Mouse (Mus musculus) intestine, postnatal 0 days (tissue): ENCODE measurements around the gene Pard3b. TPM values are rescaled to one million over a fixed set of nuclear protein-coding genes. Genes with fewer than 3 reads are reported as not detected.

ENCODE experiments used
- ATAC-seq: fragments of 200-750 bp; cut with Nextera tagmentation; 2 replicates; pipeline ENCODE4 v1.8.0; 2017; ENCODE audit warnings: mild to moderate bottlenecking, moderate TSS enrichment, moderate library complexity
- H3K27ac ChIP-seq: fragments of 300-500 bp; sonication (generic); 2 replicates; pipeline ENCODE4 v1.5.1; 2014; ENCODE audit warnings: mild to moderate bottlenecking, low read depth, low read length, moderate library complexity
- H3K27me3 ChIP-seq: fragments of 300-500 bp; sonication (generic); replicated peaks from 2 replicates; pipeline ENCODE4 v1.6.1; 2014; ENCODE audit warnings: low read length, mixed read lengths; ENCODE audit not compliant: control insufficient read depth, insufficient read depth
- H3K36me3 ChIP-seq: fragments of 300-500 bp; sonication (generic); 2 replicates; pipeline ENCODE4 v1.6.1; 2014; ENCODE audit warnings: mild to moderate bottlenecking, moderate library complexity; ENCODE audit not compliant: control insufficient read depth, insufficient read depth
- H3K4me1 ChIP-seq: fragments of 300-500 bp; sonication (generic); replicated peaks from 2 replicates; pipeline ENCODE4 v1.6.1; 2014; ENCODE audit warnings: antibody characterized with exemption, low read length, mixed read lengths; ENCODE audit not compliant: control insufficient read depth, insufficient read depth
- H3K4me2 ChIP-seq: fragments of 300-500 bp; sonication (generic); replicated peaks from 2 replicates; pipeline ENCODE4 v1.6.1; 2014; ENCODE audit warnings: low read depth, mild to moderate bottlenecking, moderate library complexity
- H3K4me3 ChIP-seq: fragments of 300-500 bp; sonication (generic); 2 replicates; pipeline ENCODE4 v1.5.1; 2014; ENCODE audit warnings: low read depth, low read length
- H3K9ac ChIP-seq: fragments of 300-500 bp; sonication (generic); 2 replicates; pipeline ENCODE4 v1.6.1; 2014; ENCODE audit warnings: mild to moderate bottlenecking, low read depth, low read length
- H3K9me3 ChIP-seq: fragments of 300-500 bp; sonication (generic); 2 replicates; pipeline ENCODE4 v1.6.1; 2016; ENCODE audit warnings: mixed run types; ENCODE audit not compliant: control insufficient read depth
- CTCF ChIP-seq: sonication (generic); IDR thresholded peaks from 2 replicates; pipeline ENCODE4 v1.5.1; 2016; ENCODE audit warnings: low read depth, mild to moderate bottlenecking, control low read depth, antibody characterized with exemption, moderate library complexity
- WGBS: fragments of 180-500 bp; shearing (Covaris S2); extraction: QIAGEN DNeasy Blood & Tissue Kit; methylation state at CpG from one replicate; pipeline ENCODE4 v1.1.7; 2014; 5-methylcytosine and 5-hydroxymethylcytosine counted together
- polyA plus RNA-seq: library from polyadenylated mRNA; unstranded; fragments of >200 nt; fragmentation: Nextera tagmentation; extraction: Ambion mirVana; gene quantifications from 2 replicates; pipeline ENCODE4 v1.2.1, GENCODE M21; 2015

Pard3b gene
- polyA plus RNA-seq, 1 experiment from 2014 or later = 17.2 TPM

GRCm38 (mm10) chr1:61779906-61780305, 141.3 kb downstream of the Pard3b start:
- ATAC-seq = no peak
- 46% methylated on average over 5 of the region's 5 CpGs for WGBS
- no peak for TF ChIP-seq CTCF

GRCm38 (mm10) chr1:61796296-61796695, 157.7 kb downstream of the Pard3b start:
- WGBS = 87% methylated on average over 5 of the region's 5 CpGs
- Histone ChIP-seq H3K27me3 (no peaks in the 10 kb centered on the region), H3K9ac (no peak overlapping the region), H3K36me3 (no peaks in the 10 kb centered on the region), H3K27ac (no peak overlapping the region), H3K4me2 (no peak overlapping the region), H3K4me1 (no peaks in the 10 kb centered on the region), H3K4me3 (no peak overlapping the region), H3K9me3 (0 out of 2 replicates have a peak, but pooled peaks cover 5% of the 10 kb centered on the region)
- TF ChIP-seq CTCF = no peak
- no peak for ATAC-seq

More at GRCm38 (mm10) chr1:61779906-61780305, 141.3 kb downstream of the Pard3b start:
- Histone ChIP-seq H3K4me2 (no peak overlapping the region), H3K27me3 (no peaks in the 10 kb centered on the region), H3K9ac (no peak overlapping the region), H3K9me3 (no peaks in the 10 kb centered on the region), H3K27ac (no peak overlapping the region), H3K4me3 (no peak overlapping the region), H3K4me1 (no peaks in the 10 kb centered on the region), H3K36me3 (no peaks in the 10 kb centered on the region)

GRCm38 (mm10) chr1:61820213-61820612, 181.6 kb downstream of the Pard3b start:
- Histone ChIP-seq H3K9ac (no peak overlapping the region), H3K4me1 (no peaks in the 10 kb centered on the region), H3K4me2 (no peak overlapping the region), H3K9me3 (no peaks in the 10 kb centered on the region), H3K27ac (no peak overlapping the region), H3K36me3 (no peaks in the 10 kb centered on the region), H3K4me3 (no peak overlapping the region), H3K27me3 (no peaks in the 10 kb centered on the region)
- TF ChIP-seq CTCF = no peak
- WGBS = 11% methylated on average over 1 of the region's 1 CpGs
- ATAC-seq = no peak

GRCm38 (mm10) chr1:61825560-61826191, 187.1 kb downstream of the Pard3b start:
- TF ChIP-seq CTCF = no peak
- no peaks in the 10 kb centered on the region for H3K9me3 ChIP-seq
- no peak for ATAC-seq
- no peaks in the 10 kb centered on the region for H3K4me1 ChIP-seq
- no peak overlapping the region for H3K4me2 ChIP-seq
- H3K27ac ChIP-seq = no peak overlapping the region
- no peaks in the 10 kb centered on the region for H3K27me3 ChIP-seq
- no peaks in the 10 kb centered on the region for H3K36me3 ChIP-seq
- H3K9ac ChIP-seq = no peak overlapping the region
- 89% methylated on average over 3 of the region's 3 CpGs for WGBS
- H3K4me3 ChIP-seq = no peak overlapping the region

- no peaks in the 10 kb centered on the region for H3K36me3 ChIP-seq
- H3K4me3 ChIP-seq = no peak overlapping the region
- WGBS = 76% methylated on average over 6 of the region's 6 CpGs
- ATAC-seq = no peak
- TF ChIP-seq CTCF = no peak
- no peak overlapping the region for H3K27ac ChIP-seq
- no peak overlapping the region for H3K4me2 ChIP-seq
- no peaks in the 10 kb centered on the region for H3K4me1 ChIP-seq
- H3K27me3 ChIP-seq = no peaks in the 10 kb centered on the region
- no peak overlapping the region for H3K9ac ChIP-seq
- no peaks in the 10 kb centered on the region for H3K9me3 ChIP-seq
Observed at GRCm38 (mm10) chr1:61837006-61837544, 198.5 kb downstream of the Pard3b start.

GRCm38 (mm10) chr1:61846606-61847005, 208.0 kb downstream of the Pard3b start:
- Histone ChIP-seq H3K27ac (no peak overlapping the region), H3K9me3 (no peaks in the 10 kb centered on the region), H3K9ac (no peak overlapping the region), H3K36me3 (no peaks in the 10 kb centered on the region), H3K27me3 (no peaks in the 10 kb centered on the region), H3K4me1 (no peaks in the 10 kb centered on the region), H3K4me3 (no peak overlapping the region), H3K4me2 (no peak overlapping the region)
- ATAC-seq = no peak
- no peak for TF ChIP-seq CTCF
